Mouse (Mus musculus) mesoderm, embryonic 11.5 days (tissue): Measurements from ENCODE around the gene Bmp4.

Source experiments
- DNase-seq: peaks from one replicate; pipeline ENCODE4 v3.0.0-alpha.2; 2012; ENCODE audit warnings: low read depth, low spot score

The Bmp4 gene

DNA sequence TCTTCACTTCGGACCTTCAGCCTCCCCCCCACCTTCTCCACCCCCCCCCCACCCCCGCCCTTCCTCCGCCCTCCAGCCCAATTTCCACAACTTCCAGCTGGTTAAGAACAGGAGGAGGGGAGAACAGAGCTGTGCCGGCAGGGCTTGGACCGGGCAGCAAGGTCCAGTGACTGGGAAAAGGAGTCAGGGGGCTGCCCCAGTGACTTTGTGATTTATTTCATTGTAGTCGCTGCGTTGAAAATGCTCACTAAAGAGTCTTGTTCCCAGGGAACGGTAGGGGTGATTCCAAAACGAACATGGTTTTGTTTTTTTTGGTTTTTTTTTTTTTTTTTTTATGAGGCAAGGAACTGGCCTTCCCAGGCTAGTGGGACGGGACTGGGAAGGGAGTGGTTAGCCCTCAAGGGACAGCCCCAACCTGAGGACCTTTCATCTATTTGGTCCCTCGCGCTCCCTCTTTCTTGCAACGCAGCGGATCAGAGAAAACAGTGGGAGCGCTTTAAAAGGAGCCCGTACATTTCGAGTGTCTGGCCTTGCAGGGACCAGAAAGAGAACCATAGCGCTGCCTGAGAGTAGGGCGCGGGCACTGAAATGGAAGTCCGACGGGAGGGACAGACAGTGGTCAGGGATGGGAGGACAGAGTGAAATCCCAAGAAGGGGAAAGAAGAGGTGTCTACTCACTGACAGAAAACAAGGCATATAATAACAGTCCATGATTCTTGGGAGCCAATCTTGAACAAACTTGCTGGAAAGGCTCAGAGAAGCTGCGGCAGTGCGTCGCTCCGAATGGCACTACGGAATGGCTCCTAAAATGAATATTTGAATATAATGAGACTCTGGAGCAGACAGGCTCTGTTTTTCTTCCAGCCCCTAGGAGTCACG, 3.8 kb downstream of the Bmp4 start:
- peak; percentile 32 for DNase-seq

DNA sequence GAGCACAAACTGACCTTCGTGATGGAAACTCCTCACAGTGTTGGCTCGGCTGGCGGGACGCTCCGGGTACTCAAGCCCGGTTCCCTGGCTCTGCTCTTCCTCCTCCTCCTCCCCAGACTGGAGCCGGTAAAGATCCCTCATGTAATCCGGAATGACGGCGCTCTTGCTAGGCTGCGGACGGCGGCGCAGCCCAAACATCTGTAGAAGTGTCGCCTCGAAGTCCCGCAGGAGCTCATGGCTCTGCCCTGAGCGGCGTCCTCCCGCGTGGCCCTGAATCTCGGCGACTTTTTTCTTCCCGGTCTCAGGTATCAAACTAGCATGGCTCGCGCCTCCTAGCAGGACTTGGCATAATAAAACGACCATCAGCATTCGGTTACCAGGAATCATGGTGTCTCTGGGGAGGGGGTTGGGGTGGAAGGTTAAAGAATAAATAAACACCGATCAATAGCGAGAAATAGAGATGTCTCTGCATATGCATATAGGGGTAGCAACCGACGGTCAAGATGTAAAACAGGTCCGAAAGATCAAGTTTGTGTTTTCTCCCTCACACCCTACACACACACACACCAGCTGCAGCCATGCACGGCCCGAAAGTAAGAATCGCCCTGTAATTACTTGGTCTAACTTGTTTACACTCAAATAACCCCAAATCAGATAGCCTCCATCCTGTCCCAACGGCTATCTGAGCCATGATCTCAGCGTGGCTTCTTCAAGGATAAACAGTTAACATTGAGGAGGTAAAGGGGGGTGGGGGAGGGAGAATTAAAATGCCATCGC, 4.6 kb downstream of the Bmp4 start:
- DNase-seq = peak; percentile 52

DNA sequence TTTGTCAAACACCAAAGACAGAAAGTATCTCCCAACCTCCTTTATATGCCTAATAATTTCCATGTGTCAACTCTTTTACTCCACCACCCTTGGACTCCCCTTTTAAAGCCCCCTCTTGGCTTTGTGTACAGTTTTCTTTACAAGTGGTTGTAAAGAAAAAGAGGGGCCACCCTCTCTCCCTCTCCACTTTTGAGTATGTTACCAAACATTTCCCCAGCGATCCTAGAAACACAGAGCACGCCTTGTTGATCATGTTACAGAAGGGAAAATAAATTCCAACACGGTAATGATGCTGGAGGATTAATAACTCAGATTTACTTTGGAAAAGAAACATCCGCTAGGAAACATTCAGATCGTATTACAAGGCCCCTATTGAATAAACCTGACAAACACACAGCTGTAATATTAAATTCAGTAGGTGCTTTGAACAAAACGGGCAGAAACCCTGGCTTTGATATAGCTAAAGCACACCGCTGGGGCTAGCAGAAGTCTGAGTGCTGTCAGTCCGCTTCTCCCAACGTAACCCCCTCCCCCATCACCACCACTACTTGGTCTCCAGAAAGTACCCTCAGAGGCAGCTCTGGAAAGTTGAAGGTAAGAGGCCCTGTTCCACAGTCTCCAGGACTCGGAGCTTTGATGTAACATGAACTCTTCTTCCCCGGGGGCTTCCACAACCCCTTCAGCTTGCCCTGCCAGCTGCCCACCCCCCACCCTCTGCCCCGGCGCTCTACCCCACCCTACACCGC, 5.3 kb downstream of the Bmp4 start:
- no peak for DNase-seq

DNA sequence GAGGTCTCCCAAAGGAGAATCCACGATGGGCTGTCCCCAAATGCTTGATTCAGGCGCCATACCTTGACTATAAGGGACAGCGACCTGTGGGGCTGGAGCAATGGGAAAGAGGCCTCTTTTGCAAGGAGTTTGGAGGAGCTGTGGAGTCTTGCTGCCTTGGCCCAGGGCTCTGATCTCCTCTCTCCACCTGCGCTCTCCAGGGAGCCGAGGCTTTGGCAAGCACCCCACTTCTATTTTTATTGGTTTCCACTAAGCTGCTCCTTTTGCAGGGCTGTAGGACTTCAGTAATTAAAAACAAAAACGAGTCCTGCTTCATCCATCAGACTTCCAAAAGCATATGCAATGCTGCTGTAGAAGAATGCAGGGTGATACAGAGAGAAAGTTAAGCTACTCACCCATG, 9.0 kb downstream of the Bmp4 start:
- DNase-seq = no peak

DNA sequence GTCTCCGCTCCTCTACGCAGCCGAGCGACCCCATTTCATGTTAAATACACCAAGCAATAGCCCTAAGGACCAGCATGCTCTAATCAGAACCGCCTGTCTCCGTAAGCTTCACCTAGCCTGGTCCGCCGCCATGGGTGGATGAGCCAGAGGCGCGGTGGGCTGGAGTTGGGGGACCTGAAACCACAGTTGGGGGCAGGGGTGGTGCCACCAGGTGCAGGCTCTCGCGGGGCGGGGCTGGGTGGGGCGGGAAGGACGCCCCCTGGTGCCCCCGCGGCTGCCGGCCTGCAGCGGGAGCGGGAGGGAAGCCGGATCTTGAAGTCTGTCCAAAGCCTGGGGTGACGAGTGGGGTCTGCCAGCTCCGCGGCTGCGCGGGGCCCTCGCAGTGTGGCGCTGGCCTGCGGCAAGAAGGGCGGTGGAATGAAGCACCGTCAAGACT, 10.2 kb downstream of the Bmp4 start:
- DNase-seq = no peak

DNA sequence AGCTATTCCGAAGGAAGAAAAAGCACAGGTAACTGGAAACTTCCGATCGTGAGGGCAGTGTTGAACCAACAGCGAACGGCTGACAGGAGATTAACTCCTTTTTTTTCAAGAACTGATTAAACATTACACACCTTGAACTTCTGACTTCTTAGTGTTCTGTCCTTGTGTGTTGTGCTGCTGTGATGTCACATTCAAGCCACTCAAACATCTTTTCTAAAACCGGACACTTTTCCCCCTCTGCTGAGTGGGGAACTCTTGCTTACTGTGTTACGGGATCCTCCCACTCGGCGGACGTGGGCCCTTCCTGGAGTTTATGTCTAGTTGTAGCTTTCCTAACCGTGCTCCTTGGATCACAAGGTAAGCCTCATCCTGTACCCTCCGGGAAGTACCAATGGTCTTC, 11.2 kb downstream of the Bmp4 start, which contains the start of gene Gm15217:
Gene Gm15217, plus strand, starts transcription at position 130 of the 400 bp plus-strand sequence.
- DNase-seq = no peak

DNA sequence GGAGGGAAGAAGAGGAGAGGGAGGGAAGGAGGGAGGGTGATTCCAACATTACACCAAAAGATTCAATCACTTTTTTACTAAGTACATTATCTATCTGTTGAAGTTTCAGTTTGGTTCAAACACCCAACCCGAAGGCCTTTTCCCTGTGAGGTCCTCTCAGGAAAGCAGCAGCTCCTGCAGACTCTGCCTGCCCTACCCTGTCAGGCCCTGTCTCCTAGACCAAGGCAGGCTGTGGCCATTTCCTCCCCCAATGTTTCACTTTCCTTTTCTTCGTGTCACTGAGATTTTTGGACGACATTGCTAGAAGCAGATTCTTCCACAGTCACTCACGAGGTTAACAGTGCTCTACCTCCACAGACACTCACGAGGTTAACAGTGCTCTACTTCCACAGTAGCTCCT, 14.7 kb downstream of the Bmp4 start:
- no peak for DNase-seq

DNA sequence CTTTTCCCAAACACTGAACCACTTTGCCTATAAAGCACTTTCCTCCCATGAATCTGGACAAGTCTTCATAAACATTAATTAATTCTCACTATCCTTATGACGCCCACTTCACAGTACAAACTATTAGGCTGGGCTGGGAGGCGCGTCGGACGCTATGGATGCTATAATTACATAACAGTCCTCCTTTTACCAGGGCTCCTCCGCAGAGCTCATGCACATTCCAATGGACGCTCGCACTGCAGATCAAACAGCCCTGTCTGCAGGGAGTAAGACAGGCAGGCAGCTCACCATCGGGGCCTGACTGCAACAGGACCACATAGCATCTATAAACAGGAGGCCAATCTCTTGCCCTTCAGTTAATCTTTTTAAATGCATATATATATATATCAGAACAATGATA, 18.0 kb downstream of the Bmp4 start:
- peak; percentile 39 for DNase-seq

DNA sequence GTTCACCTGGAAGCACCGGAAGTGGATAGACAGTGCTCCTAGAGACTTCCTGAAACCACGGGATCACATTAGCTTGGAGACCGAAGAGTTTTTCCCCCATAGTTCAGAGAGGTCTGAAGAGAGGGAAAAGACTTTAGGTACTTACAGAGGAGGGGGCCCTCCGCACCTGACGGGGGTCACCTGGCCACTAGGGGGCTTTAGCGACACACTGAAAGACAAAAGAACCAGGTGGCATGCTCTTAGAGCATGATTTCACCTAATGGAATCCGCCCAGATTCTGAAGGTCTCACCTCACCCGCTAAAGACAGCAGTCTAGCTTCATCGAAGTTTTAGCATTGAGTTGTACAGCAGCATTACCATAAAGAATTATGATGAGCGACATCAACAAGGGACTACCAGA, 27.3 kb downstream of the Bmp4 start:
- no peak for DNase-seq

DNA sequence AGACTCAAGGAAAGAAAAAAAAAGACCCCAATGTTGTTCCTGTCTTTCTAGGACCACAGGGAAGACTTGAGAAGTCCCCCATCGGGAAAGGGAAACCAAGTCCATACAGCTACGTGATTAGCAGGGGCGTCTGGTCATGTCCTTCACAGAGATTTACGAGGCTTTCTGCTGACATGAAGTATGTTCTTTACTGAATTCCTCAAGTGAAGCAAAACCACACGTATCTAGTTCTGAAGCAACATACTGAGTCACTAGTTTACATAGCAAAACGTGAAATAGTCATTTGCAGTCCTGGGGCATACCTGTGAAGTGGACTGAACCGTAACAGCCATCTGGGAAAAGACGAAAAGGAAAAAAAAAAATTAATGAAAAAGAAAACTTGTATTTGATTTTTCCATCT, 32.8 kb downstream of the Bmp4 start:
- DNase-seq = no peak

DNA sequence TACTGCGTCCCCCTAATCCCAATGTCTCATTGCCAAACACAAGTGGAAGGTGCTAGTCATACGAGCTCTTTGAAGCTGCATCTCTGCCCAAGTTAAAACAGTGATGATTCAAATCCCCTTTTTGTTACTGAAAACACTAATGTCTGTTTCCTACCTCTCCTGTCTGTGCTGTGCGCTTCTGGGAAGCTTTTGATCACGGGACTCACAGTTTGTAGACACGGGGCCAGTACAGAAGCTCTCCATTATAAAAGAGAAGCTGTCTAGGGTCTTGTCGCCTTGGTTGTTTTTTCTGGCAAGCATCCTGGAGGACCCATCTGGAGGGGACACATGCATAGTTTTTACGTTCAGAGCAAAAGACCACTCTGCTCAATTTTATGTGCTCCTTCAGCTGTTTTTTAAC, 33.2 kb downstream of the Bmp4 start:
- no peak for DNase-seq

DNA sequence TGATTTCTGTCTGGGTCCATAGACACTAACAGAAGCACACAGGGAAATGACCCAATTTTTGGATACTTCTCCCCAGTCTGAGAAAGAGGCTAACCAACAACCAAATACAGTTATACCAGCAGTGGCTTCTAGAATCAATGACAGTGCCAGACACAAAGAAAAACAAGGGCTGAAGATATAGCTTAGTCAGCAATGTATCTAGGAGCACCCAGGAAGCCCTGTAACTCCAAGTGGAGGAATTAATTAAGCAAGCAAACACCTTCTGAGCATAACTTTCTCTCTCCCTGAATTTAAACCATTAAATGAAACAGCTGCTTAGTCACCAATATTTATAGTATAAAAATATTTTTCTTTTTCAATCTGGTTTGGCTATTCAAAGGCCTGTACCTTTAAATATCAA, 45.7 kb downstream of the Bmp4 start:
- DNase-seq = no peak

DNA sequence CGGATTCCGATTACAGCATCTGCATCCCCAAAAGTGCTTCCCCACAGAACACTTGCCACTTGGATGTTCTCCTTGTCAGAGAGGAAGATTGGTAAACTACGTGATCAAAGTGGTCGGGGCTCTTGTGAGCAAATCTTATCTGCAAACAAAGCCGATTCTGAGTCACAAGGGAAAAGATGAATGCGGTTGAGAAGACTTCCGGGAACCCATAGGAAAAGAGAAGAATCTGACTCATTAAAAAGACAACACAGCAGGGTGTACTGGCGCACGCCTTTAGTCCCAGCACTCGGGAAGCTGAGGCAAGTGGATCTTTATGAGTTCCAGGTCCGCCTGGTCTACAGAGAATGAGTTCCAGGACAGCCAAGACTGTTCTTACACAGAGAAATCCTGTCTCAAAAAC, 51.7 kb downstream of the Bmp4 start:
- no peak for DNase-seq
